Mouse (Mus musculus): ENCODE measurements around the gene Arhgap1. TPM values are rescaled to one million over a fixed set of nuclear protein-coding genes. Genes with fewer than 3 reads are reported as not detected.
A peak's percentile ranks its signal among the peaks of the same experiment; 100 is the strongest.
"Not testable (repeated sequence)": the region's sequence is repeated elsewhere in the genome, so short reads cannot be mapped to it uniquely, and the experiment has no call there.

Arhgap1 gene
- total RNA-seq (2021) (10 to 100 TPM; 64.4 to 65.4 TPM), polyA plus RNA-seq (2012; rRNA removed) (52.9 and 65.8 TPM in 2 replicates)
- long read RNA-seq, transcript Arhgap1-202 (14 exons, 3,201 nt) = major isoform, 7 of 28 reads
- long read RNA-seq, partial matches to known transcripts = 10 of 28 reads
- long read RNA-seq, other reads (novel, unspliced or antisense) = 7 of 28 reads

- DNase-seq = peak; percentile 96
Measured at GRCm38 (mm10) chr2:91649553-91650359, at the start of gene Arhgap1, which contains the start of gene Zfp408. Gene Arhgap1, plus strand, starts transcription at chr2:91649860. Gene Zfp408, minus strand, starts transcription at chr2:91649791.

- DNase-seq = no peak
Measured at GRCm38 (mm10) chr2:91600475-91600874, 49.2 kb upstream of the Arhgap1 start.

- DNase-seq = no peak
Measured at GRCm38 (mm10) chr2:91602389-91602788, 47.3 kb upstream of the Arhgap1 start.

GRCm38 (mm10) chr2:91609370-91609769, 40.3 kb upstream of the Arhgap1 start:
- DNase-seq = not testable (repeated sequence)

GRCm38 (mm10) chr2:91622356-91622755, 27.3 kb upstream of the Arhgap1 start:
- DNase-seq = no peak

GRCm38 (mm10) chr2:91623366-91623765, 26.3 kb upstream of the Arhgap1 start:
- not testable (repeated sequence) for DNase-seq

GRCm38 (mm10) chr2:91627486-91627885, 22.2 kb upstream of the Arhgap1 start:
- no peak for DNase-seq

- no peak for DNase-seq
Measured at GRCm38 (mm10) chr2:91628171-91628570, 21.5 kb upstream of the Arhgap1 start.

- peak; percentile 49 for DNase-seq
Measured at GRCm38 (mm10) chr2:91629682-91630081, 20.0 kb upstream of the Arhgap1 start.

- peak; percentile 45 for DNase-seq
Measured at GRCm38 (mm10) chr2:91630384-91630783, 19.3 kb upstream of the Arhgap1 start.

- peak; percentile 56 for DNase-seq
Measured at GRCm38 (mm10) chr2:91631826-91632225, 17.8 kb upstream of the Arhgap1 start.

- no peak for DNase-seq
Measured at GRCm38 (mm10) chr2:91632316-91632715, 17.3 kb upstream of the Arhgap1 start.

- no peak for DNase-seq
Measured at GRCm38 (mm10) chr2:91633334-91633977, 16.2 kb upstream of the Arhgap1 start.

- no peak for DNase-seq
Measured at GRCm38 (mm10) chr2:91634841-91635240, 14.8 kb upstream of the Arhgap1 start.

GRCm38 (mm10) chr2:91635486-91635885, 14.2 kb upstream of the Arhgap1 start:
- DNase-seq = no peak

GRCm38 (mm10) chr2:91636229-91636628, 13.4 kb upstream of the Arhgap1 start, which contains the start of gene F2:
Gene F2, minus strand, starts transcription at chr2:91636414.
- no peak for DNase-seq

- DNase-seq = no peak
Measured at GRCm38 (mm10) chr2:91636727-91637338, 12.8 kb upstream of the Arhgap1 start.

- no peak for DNase-seq
Measured at GRCm38 (mm10) chr2:91638931-91639330, 10.7 kb upstream of the Arhgap1 start.

GRCm38 (mm10) chr2:91642825-91643415, 6.7 kb upstream of the Arhgap1 start:
- no peak for DNase-seq

GRCm38 (mm10) chr2:91644021-91644420, 5.6 kb upstream of the Arhgap1 start:
- DNase-seq = no peak

GRCm38 (mm10) chr2:91645354-91645753, 4.3 kb upstream of the Arhgap1 start:
- DNase-seq = no peak

- DNase-seq = no peak
Measured at GRCm38 (mm10) chr2:91645811-91646210, 3.8 kb upstream of the Arhgap1 start.

Data from adrenal gland, adult 2 months (tissue).